1 mouse cellular context compared by ENCODE assay signal in genomic region chr8:120101068-120101972, GRCm38 (mm10).
A peak's percentile ranks its signal among the peaks of the same experiment; 100 is the strongest.
TF ChIP-seq lines count a peak whose summit lies in the region.

Zdhhc7 (minus strand) TSS chr8:120101482.

TF ChIP-seq in CH12.LX, 34 proteins besides CTCF, POLR2A, EP300 and RAD21 (continued from another document):
- TF ChIP-seq MEF2A (IDR thresholded peaks at IDR 0.05; ENCODE audit: borderline replicate concordance, low read depth, low read length) = peak; percentile 16; the same call in 1 of the 2 replicates
- TF ChIP-seq MXI1 (IDR thresholded peaks at IDR 0.05; ENCODE audit: low read depth, low read length) = peak; percentile 76
- TF ChIP-seq ZKSCAN1 (IDR thresholded peaks at IDR 0.05; ENCODE audit: borderline replicate concordance, low read depth, low read length) = no peak
- no peak for TF ChIP-seq SMC3 (IDR thresholded peaks at IDR 0.05; ENCODE audit: low read depth, low read length)
- peak; percentile 30; the same call in 1 of the 2 replicates for TF ChIP-seq POLR2AphosphoS2 (IDR thresholded peaks at IDR 0.05; ENCODE audit: low read depth, low read length)
- TF ChIP-seq SIN3A (IDR thresholded peaks at IDR 0.05; ENCODE audit: low read length) = peak; percentile 89
